Mouse (Mus musculus): ENCODE measurements around the gene Sertad2.

DNA sequence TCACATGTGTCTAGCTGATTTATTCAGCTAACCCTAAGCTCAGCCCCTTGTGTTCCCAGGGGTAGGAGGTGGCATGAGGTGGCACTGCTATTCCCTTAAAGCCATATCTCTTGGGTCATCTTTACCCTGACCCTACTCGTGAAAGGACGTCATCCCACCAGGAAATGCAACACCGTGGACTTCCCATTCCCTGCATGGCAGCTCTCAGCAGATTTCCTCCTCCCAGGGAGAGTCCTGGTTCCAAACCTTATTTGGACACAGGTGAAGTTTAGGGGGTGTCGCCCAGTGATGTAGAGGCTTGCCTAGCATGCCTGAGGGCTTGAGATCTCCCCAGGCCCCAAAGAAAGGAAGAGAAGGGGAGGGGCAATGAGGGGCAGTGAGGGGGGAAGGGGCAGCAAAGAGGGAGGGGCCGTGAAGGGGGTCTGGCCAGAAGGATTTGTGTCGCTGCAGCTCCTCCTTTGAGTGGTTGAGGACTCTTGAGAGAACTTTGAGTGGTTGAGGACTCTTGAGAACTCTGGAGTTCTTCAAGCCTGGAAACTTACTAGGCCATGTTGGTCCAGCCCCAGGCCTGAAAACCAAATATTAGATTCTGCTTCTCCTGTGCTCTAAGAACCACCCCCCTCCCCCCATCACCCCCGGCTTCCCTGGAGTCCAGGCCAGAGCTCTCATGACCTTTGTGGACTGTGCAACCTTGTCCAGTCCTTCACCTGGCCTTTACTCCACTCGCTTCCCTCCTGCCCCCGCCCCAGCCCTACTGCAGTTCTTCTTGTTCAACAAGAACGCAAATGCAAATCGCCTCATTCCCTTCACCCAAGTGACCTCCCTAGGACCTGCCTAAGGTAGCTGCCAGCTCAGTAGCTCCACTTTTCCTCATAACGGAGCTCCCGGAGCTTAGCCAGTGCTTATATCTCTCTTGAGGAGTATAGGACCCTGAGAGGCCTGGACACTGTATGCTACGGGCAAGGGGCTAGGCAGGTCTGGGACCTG lies 117.4 kb downstream of the Sertad2 start:
- TF ChIP-seq POLR2A (IDR thresholded peaks at IDR 0.05; ENCODE audit: insufficient read depth, low read depth, low read length) (no peak), CTCF (IDR thresholded peaks at IDR 0.05; ENCODE audit: insufficient read depth, low read depth, low read length) (no peak)

Data from olfactory bulb, adult 2 months (tissue).